9 mouse cellular contexts compared by ENCODE assay signal in the genomic region with DNA sequence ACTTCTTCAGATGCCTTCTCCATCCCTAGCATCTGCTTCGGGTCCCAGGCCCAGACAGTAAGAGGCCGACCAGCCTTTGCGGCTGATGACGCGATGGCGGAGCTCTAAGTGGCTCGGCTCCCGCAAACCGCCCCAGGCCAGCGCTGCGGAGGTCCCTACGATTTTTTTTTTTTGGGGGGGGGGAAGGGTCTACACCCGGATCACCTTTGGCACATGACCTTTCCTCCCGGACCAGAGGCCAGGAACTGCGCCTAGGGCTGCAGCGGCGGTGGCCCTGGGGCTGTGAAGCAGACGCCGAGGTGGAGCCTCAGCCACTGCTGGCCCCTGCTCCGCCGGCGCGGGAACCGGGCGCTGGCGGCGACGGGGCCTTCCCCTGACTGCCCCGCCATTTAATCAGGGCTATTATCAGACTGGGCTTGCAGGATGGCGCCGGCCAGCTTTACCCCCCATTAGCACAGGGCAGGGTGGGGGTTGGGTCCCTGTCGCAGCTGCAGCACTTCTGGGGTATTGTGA. TPM values are rescaled to one million over a fixed set of nuclear protein-coding genes. Genes with fewer than 3 reads are reported as not detected.
DNase-seq lines count a peak whose midpoint lies in the region; ATAC-seq and TF ChIP-seq lines count a peak whose summit lies in the region.
"Had no signal": no experiment of that assay in that cellular context is flagged by ENCODE, and none has a peak within 500 bp of the region (broad histone marks: within the 10 kb centered on the region; RNA-seq: fewer than 3 reads in every experiment).

No protein-coding gene starts in this region.

- H3K4me3 ChIP-seq in forebrain, embryonic 11.5 days (ENCODE audit: low read depth, low read length), result peak overlapping the region; percentile 39
- H3K4me3 ChIP-seq in intestine, postnatal 0 days (ENCODE audit: low read depth, low read length), result peak overlapping the region; percentile 36
- peak overlapping the region; percentile 26 for H3K4me3 ChIP-seq in neural tube, embryonic 15.5 days (replicated peaks)

- peak; percentile 70 for ATAC-seq in forebrain, embryonic 11.5 days (replicated peaks; ENCODE audit: low FRiP score)
- ATAC-seq in intestine, postnatal 0 days, result no peak
- peak; percentile 46; the same call in 1 of the 2 replicates for ATAC-seq in neural tube, embryonic 15.5 days (ENCODE audit: low FRiP score)

- H3K36me3 ChIP-seq in forebrain, embryonic 11.5 days (ENCODE audit: control insufficient read depth, insufficient read depth, low read length), result no peaks in the 10 kb centered on the region
- H3K36me3 ChIP-seq in intestine, postnatal 0 days (ENCODE audit: control insufficient read depth, insufficient read depth), result no peaks in the 10 kb centered on the region
- no peaks in the 10 kb centered on the region for H3K36me3 ChIP-seq in neural tube, embryonic 15.5 days

- peaks cover 63% of the 10 kb centered on the region for H3K27me3 ChIP-seq in forebrain, embryonic 11.5 days (ENCODE audit: control insufficient read depth, insufficient read depth, low read length)
- H3K27me3 ChIP-seq in intestine, postnatal 0 days (replicated peaks; ENCODE audit: control insufficient read depth, insufficient read depth, low read length), result peaks cover 76% of the 10 kb centered on the region
- H3K27me3 ChIP-seq in neural tube, embryonic 15.5 days (replicated peaks), result peaks cover 66% of the 10 kb centered on the region

- DNase-seq in kidney, postnatal 4 days, result peak; percentile 18 to 32
- DNase-seq in kidney, adult 18-20 months, result no peak
- peak; percentile 70 for DNase-seq in forebrain, embryonic 11.5 days (ENCODE audit: low spot score)
- no peak for DNase-seq in left cerebral cortex, adult 9 months (ENCODE audit: low spot score in 2 of 2)
- DNase-seq in urinary bladder, adult 2 months (ENCODE audit: low spot score), result no peak
- DNase-seq in thymus, postnatal 36 days, result no peak

- H3K4me2 ChIP-seq in forebrain, embryonic 11.5 days (ENCODE audit: low read depth, low read length, severe bottlenecking), result peak overlapping the region; percentile 70
- peak overlapping the region; percentile 61 for H3K4me2 ChIP-seq in intestine, postnatal 0 days (replicated peaks; ENCODE audit: low read depth)
- H3K4me2 ChIP-seq in neural tube, embryonic 15.5 days, result peak overlapping the region; percentile 58

- WGBS in forebrain, embryonic 11.5 days, result under 1% methylated on average over 32 of the region's 32 CpGs
- under 1% methylated on average over 32 of the region's 32 CpGs for WGBS in intestine, postnatal 0 days
- WGBS in neural tube, embryonic 15.5 days, result under 1% methylated on average over 30 of the region's 32 CpGs

- no peak overlapping the region for H3K27ac ChIP-seq in forebrain, embryonic 11.5 days (ENCODE audit: low read depth, low read length)
- H3K27ac ChIP-seq in intestine, postnatal 0 days (ENCODE audit: low read depth, low read length), result no peak overlapping the region
- H3K27ac ChIP-seq in neural tube, embryonic 15.5 days (replicated peaks), result no peak overlapping the region

- peaks cover 5% of the 10 kb centered on the region for H3K4me1 ChIP-seq in forebrain, embryonic 11.5 days (replicated peaks; ENCODE audit: control insufficient read depth, insufficient read depth, low read length)
- H3K4me1 ChIP-seq in intestine, postnatal 0 days (replicated peaks; ENCODE audit: control insufficient read depth, insufficient read depth, low read length), result no peaks in the 10 kb centered on the region
- H3K4me1 ChIP-seq in neural tube, embryonic 15.5 days, result peaks cover 14% of the 10 kb centered on the region

- peak overlapping the region; percentile 16; the same call in 1 of the 2 replicates for H3K9ac ChIP-seq in forebrain, embryonic 11.5 days (ENCODE audit: low read length)
- H3K9ac ChIP-seq in intestine, postnatal 0 days (ENCODE audit: low read depth, low read length), result no peak overlapping the region
- no peak overlapping the region for H3K9ac ChIP-seq in neural tube, embryonic 15.5 days (replicated peaks)

- H3K9me3 ChIP-seq in forebrain, embryonic 11.5 days (ENCODE audit: control insufficient read depth, low read length), result no peaks in the 10 kb centered on the region
- H3K9me3 ChIP-seq in intestine, postnatal 0 days (ENCODE audit: control insufficient read depth), result no peaks in the 10 kb centered on the region
- no peaks in the 10 kb centered on the region for H3K9me3 ChIP-seq in neural tube, embryonic 15.5 days (replicated peaks)

- TF ChIP-seq CTCF in intestine, postnatal 0 days (IDR thresholded peaks at IDR 0.05; ENCODE audit: low read depth), result no peak

RNA-seq across cellular contexts. Expression of gene Tbx20, which starts 6.9 kb away (rescaled TPM):
- 0.48 TPM in 1 of 2 replicates, not detected in the other for polyA plus RNA-seq in forebrain, embryonic 11.5 days (2014; fragmentation: Nextera tagmentation; extraction: Ambion mirVana)
- polyA plus RNA-seq in intestine, postnatal 0 days (2015; fragmentation: Nextera tagmentation; extraction: Ambion mirVana), result not detected in 2 replicates
- polyA plus RNA-seq in neural tube, embryonic 15.5 days (2015; fragmentation: Nextera tagmentation; extraction: Ambion mirVana), result 0.03 and 0.28 TPM in 2 replicates
- polyA plus RNA-seq in urinary bladder, adult 2 months (2012; rRNA removed), result 10.6 and 12.9 TPM in 2 replicates
- polyA plus RNA-seq: large intestine, adult 2 months had no signal

Comparison
In these comparisons a context has a peak if more than half of its experiments do, and no peak if none do; other contexts are left out.
1. DNase-seq: peak in kidney, postnatal 4 days (2 of 2) and forebrain, embryonic 11.5 days (single experiment); none in kidney, adult 18-20 months (single experiment), left cerebral cortex, adult 9 months (0 of 2), urinary bladder, adult 2 months (single experiment) and thymus, postnatal 36 days (0 of 2).
2. Peak in every context shown above with its lines, with median percentiles within 50 percentile points of each other: H3K4me2 ChIP-seq and H3K4me3 ChIP-seq.